Mouse (Mus musculus) left cerebral cortex, postnatal 36 days (tissue): ENCODE data around the gene S100pbp. TPM values are rescaled to one million over a fixed set of nuclear protein-coding genes. Genes with fewer than 3 reads are reported as not detected.
A peak's percentile ranks its signal among the peaks of the same experiment; 100 is the strongest.

ENCODE experiments used
- DNase-seq, 2 experiments: peaks; one replicate each; pipeline ENCODE4 v3.0.0; 2021 to 2022; ENCODE audit warnings: low spot score in 2 of 2, mixed read lengths in 1 of 2
- intact Hi-C: fragments of 180-260 bp; cut with DNase I; formaldehyde crosslinking; loops from one replicate; pipeline ENCODE4 v1.15.1; 2025
- total RNA-seq, 2 experiments: library from RNA; stranded (reverse); gene quantifications; 2 replicates each; pipeline ENCODE4 v1.2.3; 2021

S100pbp gene
- total RNA-seq, 2 experiments from 2014 or later, result 33.9 to 36.0 TPM

- no peak for DNase-seq
- intact Hi-C loops, result no loop called here
Observed at GRCm38 (mm10) chr4:129116703-129117102, 72.8 kb downstream of the S100pbp start.

GRCm38 (mm10) chr4:129113083-129113988 lies 76.2 kb downstream of the S100pbp start:
- DNase-seq, result peak; percentile 86 to 89
- intact Hi-C loops, result no loop called here

GRCm38 (mm10) chr4:129112231-129112630 lies 77.3 kb downstream of the S100pbp start:
- intact Hi-C loops, result no loop called here
- DNase-seq, result no peak

- DNase-seq, result no peak
- intact Hi-C loops, result no loop called here
Observed at GRCm38 (mm10) chr4:129111350-129111749, 78.2 kb downstream of the S100pbp start.

- intact Hi-C loops, result no loop called here
- no peak for DNase-seq
Observed at GRCm38 (mm10) chr4:129110804-129111203, 78.7 kb downstream of the S100pbp start.

GRCm38 (mm10) chr4:129108624-129109023 lies 80.9 kb downstream of the S100pbp start:
- DNase-seq, result no peak

GRCm38 (mm10) chr4:129107348-129107899 lies 82.1 kb downstream of the S100pbp start:
- DNase-seq, result no peak
- intact Hi-C loops, result no loop called here

More at GRCm38 (mm10) chr4:129108624-129109023, 80.9 kb downstream of the S100pbp start:
- intact Hi-C loops, result no loop called here

- intact Hi-C loops, result no loop called here
- no peak for DNase-seq
Observed at GRCm38 (mm10) chr4:129106073-129106472, 83.5 kb downstream of the S100pbp start.

- intact Hi-C loops, result no loop called here
Observed at GRCm38 (mm10) chr4:129105356-129105755, 84.2 kb downstream of the S100pbp start, which contains the start of gene Tmem54. Gene Tmem54, plus strand, starts transcription at chr4:129105548.

GRCm38 (mm10) chr4:129102133-129102829 lies 87.2 kb downstream of the S100pbp start:
- no peak for DNase-seq
- intact Hi-C loops, result no loop called here

More at GRCm38 (mm10) chr4:129105356-129105755, 84.2 kb downstream of the S100pbp start, which contains the start of gene Tmem54:
- no peak for DNase-seq

Other genes with a start within 250 kb of the S100pbp start
- 10 to 100 TPM; 53.8 to 56.6 TPM for gene Azin2, start 227.3 kb downstream of the S100pbp start, total RNA-seq
- gene Ak2, start 197.8 kb downstream of the S100pbp start, total RNA-seq, result 10 to 100 TPM; 22.5 to 24.7 TPM
- gene Rnf19b, start 131.5 kb downstream of the S100pbp start, total RNA-seq, result 10 to 100 TPM; 48.7 to 58.2 TPM
- gene Tmem54, start 84.2 kb downstream of the S100pbp start, total RNA-seq, result not detected
- 100 to 1,000 TPM; 656 to 793 TPM for gene Hpca, start 67.7 kb downstream of the S100pbp start, total RNA-seq
- 10 to 100 TPM; 56.9 to 73.3 TPM for gene Fndc5, start 52.7 kb downstream of the S100pbp start, total RNA-seq
- 10 to 100 TPM; 89.6 to 93.2 TPM for gene Yars, start within 50 bp of the S100pbp start, total RNA-seq
- 10 to 100 TPM; 19.7 to 27.1 TPM for gene C77080, start 71.7 kb upstream of the S100pbp start, total RNA-seq
- 1 to 10 TPM; 1.3 to 2.1 TPM for gene Sync, start 97.9 kb upstream of the S100pbp start, total RNA-seq
- 100 to 1,000 TPM; 115 to 123 TPM for gene Rbbp4, start 145.6 kb upstream of the S100pbp start, total RNA-seq
- 10 to 100 TPM; 24.6 to 28.4 TPM for gene Zbtb8os, start 146.0 kb upstream of the S100pbp start, total RNA-seq
- gene Zbtb8a, start 188.4 kb upstream of the S100pbp start, total RNA-seq, result 1 to 10 TPM; 4.7 to 6.5 TPM